Mouse (Mus musculus) forebrain, embryonic 14.5 days (tissue): ENCODE results near the gene Ccdc152. TPM values are rescaled to one million over a fixed set of nuclear protein-coding genes. Genes with fewer than 3 reads are reported as not detected.

ENCODE experiments used
- ATAC-seq: fragments of 200-750 bp; cut with Nextera tagmentation; 2 replicates; pipeline ENCODE4 v1.8.0; 2017; ENCODE audit warnings: mild to moderate bottlenecking, moderate library complexity
- DNase-seq: peaks from one replicate; pipeline ENCODE4 v3.0.0-alpha.2; 2015; ENCODE audit warnings: low spot score
- H3K27ac ChIP-seq: fragments of 300-500 bp; sonication (generic); 2 replicates; pipeline ENCODE4 v1.5.1; 2014; ENCODE audit warnings: low read depth, mild to moderate bottlenecking, control low read depth, low read length, moderate library complexity
- H3K27me3 ChIP-seq: fragments of 300-500 bp; sonication (generic); replicated peaks from 2 replicates; pipeline ENCODE4 v1.6.1; 2014; ENCODE audit warnings: low read length, control low read depth, mixed read lengths; ENCODE audit not compliant: control insufficient read depth, insufficient read depth
- H3K36me3 ChIP-seq: fragments of 300-500 bp; sonication (generic); 2 replicates; pipeline ENCODE4 v1.6.1; 2014; ENCODE audit warnings: low read length, control low read depth; ENCODE audit not compliant: control insufficient read depth, insufficient read depth
- H3K4me1 ChIP-seq: fragments of 300-500 bp; sonication (generic); 2 replicates; pipeline ENCODE4 v1.6.1; 2014; ENCODE audit warnings: antibody characterized with exemption, low read length, control low read depth; ENCODE audit not compliant: control insufficient read depth, insufficient read depth
- H3K4me2 ChIP-seq: fragments of 300-500 bp; sonication (generic); 2 replicates; pipeline ENCODE4 v1.6.1; 2014; ENCODE audit warnings: mild to moderate bottlenecking, control low read depth, low read length
- H3K4me3 ChIP-seq: fragments of 300-500 bp; sonication (generic); 2 replicates; pipeline ENCODE4 v1.5.1; 2014; ENCODE audit warnings: low read depth, low read length, control low read depth
- H3K9ac ChIP-seq: fragments of 300-500 bp; sonication (generic); 2 replicates; pipeline ENCODE4 v1.6.1; 2014; ENCODE audit warnings: mild to moderate bottlenecking, low read length, control low read depth, moderate library complexity
- H3K9me3 ChIP-seq: fragments of 300-500 bp; sonication (generic); replicated peaks from 2 replicates; pipeline ENCODE4 v1.6.1; 2016; ENCODE audit warnings: low read length, control low read depth, mixed read lengths; ENCODE audit not compliant: control insufficient read depth
- WGBS: fragments of 180-500 bp; shearing (Covaris S2); extraction: QIAGEN DNeasy Blood & Tissue Kit; methylation state at CpG from one replicate; pipeline ENCODE4 v1.1.7; 2014; 5-methylcytosine and 5-hydroxymethylcytosine counted together
- polyA plus RNA-seq: library from polyadenylated mRNA; unstranded; fragments of >200 nt; fragmentation: Nextera tagmentation; extraction: Ambion mirVana; gene quantifications from 2 replicates; pipeline ENCODE4 v1.2.1, GENCODE M21; 2014

Gene Ccdc152
- polyA plus RNA-seq, 1 experiment from 2014 or later: 0.15 TPM

DNA sequence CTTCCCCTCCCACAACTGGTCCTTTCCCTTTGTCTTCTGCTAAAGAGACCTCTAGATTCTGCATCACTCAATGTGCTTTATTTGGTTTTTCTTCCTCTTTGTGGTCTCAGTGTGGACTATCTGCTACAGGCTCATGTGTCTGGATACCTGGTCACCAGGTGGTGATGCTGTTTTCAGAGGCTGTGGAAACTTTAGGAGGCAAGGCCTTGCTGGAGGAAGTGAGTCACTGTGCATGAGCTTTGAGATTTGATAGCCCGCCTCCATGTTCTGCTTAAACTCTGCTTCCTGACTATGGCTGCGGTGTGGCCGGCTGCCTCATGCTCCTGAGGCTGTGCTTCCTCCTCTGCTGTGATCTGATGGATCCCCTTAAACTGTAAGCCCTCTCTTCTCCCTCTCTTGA is 12.9 kb downstream of the Ccdc152 start:
- ATAC-seq: no peak
- Histone ChIP-seq H3K4me2 (no peak overlapping the region), H3K9ac (no peak overlapping the region), H3K9me3 (no peaks in the 10 kb centered on the region), H3K27me3 (no peaks in the 10 kb centered on the region), H3K4me1 (no peaks in the 10 kb centered on the region), H3K27ac (no peak overlapping the region), H3K36me3 (no peaks in the 10 kb centered on the region), H3K4me3 (no peak overlapping the region)
- 91% methylated on average over 3 of the region's 3 CpGs for WGBS
- DNase-seq: no peak

DNA sequence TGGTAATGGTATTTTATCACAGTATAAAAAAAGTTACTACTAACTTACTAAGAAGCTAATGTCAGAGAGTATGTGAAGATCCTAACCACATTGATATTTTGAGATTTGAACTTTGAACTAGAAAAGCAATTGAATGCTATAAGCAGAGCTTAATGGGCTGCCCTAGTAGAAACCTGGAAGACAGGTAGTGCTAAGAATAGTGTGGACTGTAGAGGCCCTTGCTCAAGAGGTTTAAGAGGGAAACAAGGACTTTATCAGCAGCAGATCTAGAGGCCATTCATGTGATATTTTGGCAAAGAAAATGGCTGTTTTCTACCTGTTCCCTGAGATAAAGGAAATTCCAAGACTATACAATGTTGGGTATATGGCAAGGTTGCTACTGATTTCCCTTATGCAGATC is 17.3 kb downstream of the Ccdc152 start:
- Histone ChIP-seq H3K9ac (no peak overlapping the region), H3K4me3 (no peak overlapping the region), H3K27me3 (no peaks in the 10 kb centered on the region), H3K36me3 (no peaks in the 10 kb centered on the region), H3K9me3 (no peaks in the 10 kb centered on the region), H3K4me1 (no peaks in the 10 kb centered on the region), H3K4me2 (no peak overlapping the region), H3K27ac (no peak overlapping the region)
- ATAC-seq: no peak
- DNase-seq: no peak

DNA sequence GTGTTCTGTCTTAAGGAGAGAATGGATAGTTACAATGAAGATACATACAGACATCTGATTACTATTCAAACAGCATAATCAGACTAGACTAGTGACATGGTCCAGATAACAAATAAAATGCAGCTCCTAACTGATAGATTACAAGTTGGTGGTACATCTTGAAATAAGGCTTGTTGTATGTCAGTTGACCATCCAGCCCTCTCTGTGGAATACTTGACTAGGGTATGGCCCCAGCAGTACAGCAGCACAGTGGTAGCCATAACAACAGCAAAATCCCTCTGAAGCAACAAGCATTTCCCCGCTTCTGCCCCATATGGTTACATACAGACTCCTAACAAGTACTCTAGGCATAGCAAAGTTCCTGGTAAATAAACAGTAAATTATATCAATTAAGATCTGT is 21.6 kb downstream of the Ccdc152 start:
- no peaks in the 10 kb centered on the region for H3K9me3 ChIP-seq
- no peak overlapping the region for H3K4me2 ChIP-seq
- no peak overlapping the region for H3K27ac ChIP-seq
- no peak for ATAC-seq
- H3K9ac ChIP-seq: no peak overlapping the region
- 81% methylated on average over 1 of the region's 1 CpGs for WGBS
- no peak overlapping the region for H3K4me3 ChIP-seq
- no peaks in the 10 kb centered on the region for H3K4me1 ChIP-seq
- no peak for DNase-seq
- H3K36me3 ChIP-seq: no peaks in the 10 kb centered on the region
- no peaks in the 10 kb centered on the region for H3K27me3 ChIP-seq

DNA sequence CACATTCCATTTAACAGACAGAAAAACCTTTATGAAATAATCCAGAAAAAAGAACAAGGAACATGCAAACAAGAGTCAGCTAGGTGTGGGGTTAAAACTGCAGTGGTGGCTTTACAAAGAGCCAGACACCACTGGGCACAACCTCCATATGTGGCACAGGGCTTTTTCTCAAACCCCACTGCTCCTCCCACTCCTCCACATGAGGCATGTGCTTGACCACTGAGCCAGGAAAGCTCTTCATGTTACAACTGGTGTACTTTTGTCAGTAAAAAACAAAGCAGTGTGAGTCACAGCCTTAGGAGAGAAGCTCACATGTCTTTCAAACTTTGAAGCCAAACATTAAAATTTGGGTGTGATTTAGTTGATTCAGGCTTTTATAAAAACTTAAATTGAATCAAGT is 22.1 kb downstream of the Ccdc152 start:
- H3K9me3 ChIP-seq: no peaks in the 10 kb centered on the region
- ATAC-seq: no peak
- H3K36me3 ChIP-seq: no peaks in the 10 kb centered on the region
- H3K4me2 ChIP-seq: no peak overlapping the region
- no peak overlapping the region for H3K4me3 ChIP-seq
- DNase-seq: no peak
- H3K27me3 ChIP-seq: no peaks in the 10 kb centered on the region
- H3K27ac ChIP-seq: no peak overlapping the region
- no peaks in the 10 kb centered on the region for H3K4me1 ChIP-seq
- no peak overlapping the region for H3K9ac ChIP-seq

DNA sequence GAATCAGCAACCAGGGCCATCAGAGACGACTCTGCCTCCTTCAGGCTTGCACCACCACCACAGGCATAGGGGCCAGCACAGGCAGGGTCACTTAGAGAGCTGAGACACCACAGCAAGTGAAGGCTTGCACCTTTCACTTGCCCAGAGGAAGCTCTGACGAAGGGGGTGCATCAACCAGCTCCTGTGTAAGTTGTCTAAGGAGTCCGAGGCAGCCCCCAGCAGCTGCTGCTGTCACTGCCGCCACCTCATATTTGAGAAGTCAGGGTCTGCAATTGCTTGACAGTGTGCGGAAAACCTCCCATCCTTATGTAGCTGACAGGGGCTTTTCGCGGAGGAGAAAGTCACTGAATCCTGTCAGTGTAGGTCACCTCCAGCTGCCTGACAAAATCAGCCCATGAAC is 24.1 kb downstream of the Ccdc152 start:
- Histone ChIP-seq H3K27me3 (no peaks in the 10 kb centered on the region), H3K9me3 (no peaks in the 10 kb centered on the region), H3K4me2 (no peak overlapping the region), H3K9ac (no peak overlapping the region), H3K4me3 (no peak overlapping the region), H3K4me1 (no peaks in the 10 kb centered on the region), H3K36me3 (no peaks in the 10 kb centered on the region), H3K27ac (no peak overlapping the region)
- DNase-seq (no peak), ATAC-seq (no peak)
- WGBS: 83% methylated on average over 7 of the region's 7 CpGs

DNA sequence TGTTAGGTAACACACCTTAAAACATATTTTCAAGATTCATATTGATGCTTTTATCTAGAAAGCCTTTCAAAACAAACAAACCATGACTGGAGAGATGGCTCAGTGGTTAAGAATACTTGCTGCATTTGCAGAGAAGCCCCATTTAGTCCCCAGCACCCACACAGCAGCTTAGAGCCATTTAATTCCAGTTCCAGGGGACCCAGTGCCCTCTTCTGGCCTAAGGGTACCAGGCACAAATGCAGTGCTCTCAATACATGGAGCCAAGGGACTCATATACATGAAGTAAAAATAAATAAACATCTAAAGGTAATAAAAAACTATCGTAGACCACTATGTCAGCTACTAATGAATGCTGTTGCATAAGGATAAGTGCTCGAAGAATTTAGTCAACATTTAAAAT is 25.9 kb downstream of the Ccdc152 start:
- Histone ChIP-seq H3K4me3 (no peak overlapping the region), H3K36me3 (no peaks in the 10 kb centered on the region), H3K27me3 (no peaks in the 10 kb centered on the region), H3K9me3 (no peaks in the 10 kb centered on the region), H3K9ac (no peak overlapping the region), H3K4me1 (no peaks in the 10 kb centered on the region), H3K4me2 (no peak overlapping the region), H3K27ac (no peak overlapping the region)
- WGBS: 91% methylated on average over 2 of the region's 2 CpGs
- no peak for ATAC-seq
- DNase-seq: no peak

DNA sequence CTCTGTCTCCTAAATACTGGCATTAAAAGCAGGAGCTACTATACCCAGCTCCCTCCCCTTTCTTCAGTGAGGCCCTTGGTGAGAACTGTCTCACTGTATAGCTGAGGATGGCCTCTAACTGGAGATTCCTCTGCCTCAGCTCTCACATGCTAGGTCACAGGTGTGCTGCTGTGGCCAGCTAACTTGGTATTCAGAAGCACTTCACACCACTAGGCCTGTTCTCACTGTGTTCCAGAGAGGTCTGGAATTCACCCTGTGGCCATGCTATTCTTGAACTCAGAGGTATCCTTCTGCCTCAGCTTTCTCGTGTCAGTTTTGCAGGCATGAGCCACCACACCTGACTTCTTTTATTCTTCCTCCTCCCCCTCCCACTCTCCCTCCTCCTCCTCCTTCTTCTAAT is 30.1 kb downstream of the Ccdc152 start:
- Histone ChIP-seq H3K27ac (no peak overlapping the region), H3K9ac (no peak overlapping the region), H3K4me3 (no peak overlapping the region), H3K4me1 (peaks cover 4% of the 10 kb centered on the region; the same call in 1 of the 2 replicates), H3K4me2 (no peak overlapping the region), H3K36me3 (no peaks in the 10 kb centered on the region), H3K9me3 (no peaks in the 10 kb centered on the region), H3K27me3 (no peaks in the 10 kb centered on the region)
- WGBS: 83% methylated on average over 1 of the region's 1 CpGs
- DNase-seq: no peak
- no peak for ATAC-seq

DNA sequence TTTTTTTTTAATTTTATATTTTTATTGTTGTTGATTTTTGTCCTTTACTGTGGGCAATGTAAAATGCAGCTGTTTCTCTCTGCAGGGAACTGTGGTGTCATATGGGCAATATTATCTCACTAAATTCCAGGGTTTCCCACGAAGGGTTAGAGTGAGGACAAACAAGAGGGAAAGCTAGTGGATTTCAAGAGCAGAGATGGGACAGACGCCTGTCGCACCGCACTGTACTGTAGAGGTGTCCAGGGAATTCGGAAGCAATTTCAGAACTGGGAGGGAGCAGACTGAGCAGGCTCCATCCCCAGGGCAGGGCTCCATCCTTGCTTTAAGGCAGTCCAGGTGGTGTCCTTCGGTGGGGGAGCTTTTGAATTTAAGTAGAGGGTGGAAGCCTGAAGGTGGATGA is 32.1 kb downstream of the Ccdc152 start:
- H3K4me3 ChIP-seq: no peak overlapping the region
- peak overlapping the region; percentile 6; the same call in 1 of the 2 replicates for H3K4me2 ChIP-seq
- WGBS: 53% methylated on average over 6 of the region's 6 CpGs
- no peaks in the 10 kb centered on the region for H3K36me3 ChIP-seq
- peaks cover 4% of the 10 kb centered on the region; the same call in 1 of the 2 replicates for H3K4me1 ChIP-seq
- no peaks in the 10 kb centered on the region for H3K9me3 ChIP-seq
- ATAC-seq (no peak), DNase-seq (no peak)
- H3K27ac ChIP-seq: no peak overlapping the region
- H3K27me3 ChIP-seq: no peaks in the 10 kb centered on the region
- no peak overlapping the region for H3K9ac ChIP-seq

DNA sequence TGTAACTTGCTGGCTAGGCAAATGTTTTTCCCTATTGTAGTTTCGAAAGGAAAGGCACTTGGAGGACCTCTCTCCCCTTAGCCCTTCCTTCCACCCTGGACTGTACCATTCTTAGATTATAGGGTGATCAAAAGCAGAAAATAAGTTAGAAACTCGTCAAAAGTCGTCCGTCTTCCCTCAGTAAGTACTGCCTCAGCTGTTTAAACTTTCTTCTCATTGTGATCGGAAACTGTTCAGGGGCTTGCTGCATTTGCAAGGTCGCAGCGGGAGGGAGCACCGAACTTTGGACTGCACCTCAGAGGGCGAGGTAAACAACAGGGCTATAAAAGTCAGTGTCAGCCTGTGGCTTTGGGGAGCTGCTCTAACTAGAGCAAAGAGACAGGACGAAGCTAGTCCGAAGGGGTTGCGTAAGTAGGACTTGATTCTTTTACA is 32.7 kb downstream of the Ccdc152 start:
- DNase-seq: peak; percentile 28
- Histone ChIP-seq H3K4me3 (no peak overlapping the region), H3K4me2 (peak overlapping the region; percentile 40), H3K9ac (no peak overlapping the region), H3K27me3 (no peaks in the 10 kb centered on the region), H3K4me1 (peaks cover 4% of the 10 kb centered on the region; the same call in 1 of the 2 replicates), H3K9me3 (no peaks in the 10 kb centered on the region), H3K27ac (0 out of 2 replicates have a peak overlapping the region, but pooled peaks have one; percentile 18), H3K36me3 (no peaks in the 10 kb centered on the region)
- WGBS: 2% methylated on average over 12 of the region's 12 CpGs
- ATAC-seq: peak; percentile 44; the same call in 1 of the 2 replicates
